8 mouse cellular contexts compared by ENCODE assay signal in the genomic region with DNA sequence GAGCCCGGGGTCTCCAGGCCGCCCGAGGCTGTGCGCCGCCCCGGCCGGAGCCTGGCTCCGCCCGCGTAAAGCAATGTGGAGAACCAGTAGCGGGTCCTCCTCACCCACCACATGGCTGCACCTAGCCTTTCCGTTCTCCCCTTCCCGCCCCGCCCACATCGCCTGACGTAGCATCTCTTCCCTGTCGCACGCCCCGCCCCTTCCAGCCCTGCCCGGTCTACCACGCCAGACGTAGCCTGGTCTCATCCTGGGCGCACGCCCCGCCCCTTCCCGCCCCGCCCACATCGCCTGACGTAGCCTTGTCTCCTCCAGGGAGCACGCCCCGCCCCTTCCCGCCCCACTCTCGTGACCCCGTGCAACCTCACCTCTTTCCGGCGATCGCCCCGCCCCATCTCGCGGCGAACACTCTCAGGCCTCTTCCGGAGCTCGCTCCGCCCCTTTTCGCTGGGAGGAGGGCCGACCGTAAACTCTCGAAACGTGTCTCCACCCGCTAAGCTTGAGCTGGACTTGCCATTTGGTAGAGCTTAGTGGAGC. TPM values are rescaled to one million over a fixed set of nuclear protein-coding genes. Genes with fewer than 3 reads are reported as not detected.
A peak's percentile ranks its signal among the peaks of the same experiment; 100 is the strongest.
DNase-seq lines count a peak whose midpoint lies in the region; ATAC-seq lines count a peak whose summit lies in the region.

TSS of gene Spata5 (plus strand) at position 439 of the 534 bp plus-strand sequence.

- H3K9ac ChIP-seq in intestine, embryonic 14.5 days (ENCODE audit: low read length) = peak within 1 kb of the TSS; percentile 83

- peak within 1 kb of the TSS; percentile 96 for H3K27ac ChIP-seq in intestine, embryonic 14.5 days (ENCODE audit: low read depth)

- H3K4me1 ChIP-seq in intestine, embryonic 14.5 days (replicated peaks; ENCODE audit: control insufficient read depth, insufficient read depth, low read length) = peaks cover 10% of the 10 kb centered on the region; the same call in 1 of the 2 replicates

- peak within 1 kb of the TSS; percentile 67 for H3K4me2 ChIP-seq in intestine, embryonic 14.5 days (ENCODE audit: low read length)

- H3K4me3 ChIP-seq in intestine, embryonic 14.5 days (ENCODE audit: low read depth, low read length) = peak within 1 kb of the TSS; percentile 75

- peak; percentile 95 for ATAC-seq in intestine, embryonic 14.5 days (replicated peaks; ENCODE audit: low FRiP score, low TSS enrichment, low read depth)

- WGBS in intestine, embryonic 14.5 days = under 1% methylated on average over 46 of the region's 50 CpGs

- H3K9me3 ChIP-seq in intestine, embryonic 14.5 days (ENCODE audit: control insufficient read depth, low read length) = no peaks in the 10 kb centered on the region

- DNase-seq in adrenal gland, adult 18-20 months (ENCODE audit: low spot score in 2 of 2) = peak; percentile 90 to 93
- peak; percentile 99 for DNase-seq in embryo, embryonic 11 days
- peak; percentile 99 for DNase-seq in gastrocnemius, postnatal 25 days
- peak; percentile 99 for DNase-seq in intestine, embryonic 14.5 days (ENCODE audit: low spot score)
- DNase-seq in left cerebral cortex, postnatal 14 days (ENCODE audit: low spot score in 2 of 2) = peak; percentile 95 to 98
- peak; percentile 100 for DNase-seq in mesoderm, embryonic 11.5 days (ENCODE audit: low read depth, low spot score)
- peak; percentile 96 to 97 for DNase-seq in right cerebral cortex, postnatal 36 days (ENCODE audit: low spot score in 2 of 2)
- peak; percentile 100 for DNase-seq in yolk sac, embryonic 10.5 days (ENCODE audit: low spot score)

- intact Hi-C loops in left cerebral cortex, postnatal 14 days (cut with DNase I) = loop anchor here (5.0 kb wide), 2 partner anchors 77 to 107 kb away; partner anchors contain the start of genes Bbs12 and Cetn4

- peaks cover 6% of the 10 kb centered on the region for H3K36me3 ChIP-seq in intestine, embryonic 14.5 days (ENCODE audit: control insufficient read depth, insufficient read depth, low read length)

- H3K27me3 ChIP-seq in intestine, embryonic 14.5 days (replicated peaks; ENCODE audit: control insufficient read depth, insufficient read depth, low read length) = no peaks in the 10 kb centered on the region

RNA-seq across cellular contexts. Expression of gene Spata5, which starts in this region (rescaled TPM):
- total RNA-seq in adrenal gland, adult 18-20 months (2021) = 10 to 100 TPM; 43.6 to 51.2 TPM
- total RNA-seq in gastrocnemius, postnatal 25 days (2021) = 10 to 100 TPM in 1 of 2 experiments, 1 to 10 TPM in 1; 7.7 to 10.0 TPM
- 36.5 and 37.6 TPM in 2 replicates for polyA plus RNA-seq in intestine, embryonic 14.5 days (2014; fragmentation: Nextera tagmentation; extraction: Ambion mirVana)
- total RNA-seq in left cerebral cortex, postnatal 14 days (2021) = 10 to 100 TPM; 18.8 to 24.4 TPM

Comparison
In these comparisons a context has a peak if more than half of its experiments do, and no peak if none do; other contexts are left out.
1. Peak in every context shown above with its lines: DNase-seq, ATAC-seq, H3K4me3 ChIP-seq and H3K27ac ChIP-seq.